Mouse (Mus musculus) heart, adult 2 months (tissue): ENCODE measurements around the gene Tbcc. TPM values are rescaled to one million over a fixed set of nuclear protein-coding genes. Genes with fewer than 3 reads are reported as not detected.
"Not testable (repeated sequence)": the region's sequence is repeated elsewhere in the genome, so short reads cannot be mapped to it uniquely, and the experiment has no call there.

Experiments used
- DNase-seq, 2 experiments: peaks; one replicate each; pipeline ENCODE4 v3.0.0; 2021
- H3K27ac ChIP-seq: fragments of 200-600 bp; 2 replicates; pipeline ENCODE4 v1.8.1; 2022
- H3K27me3 ChIP-seq: fragments of 200-500 bp; 2 replicates; pipeline ENCODE4 v1.6.1; 2012; ENCODE audit warnings: mild to moderate bottlenecking, low read length, inconsistent platforms, mixed read lengths; ENCODE audit not compliant: control insufficient read depth, insufficient read depth
- H3K36me3 ChIP-seq: fragments of 200-500 bp; 2 replicates; pipeline ENCODE4 v1.6.1; 2012; ENCODE audit warnings: low read length, inconsistent platforms; ENCODE audit not compliant: control insufficient read depth, insufficient read depth
- H3K4me1 ChIP-seq: fragments of 200-500 bp; 2 replicates; pipeline ENCODE4 v1.6.1; 2011; ENCODE audit warnings: low read length; ENCODE audit not compliant: control insufficient read depth, insufficient read depth
- H3K4me3 ChIP-seq: fragments of 200-600 bp; 2 replicates; pipeline ENCODE4 v1.8.1; 2022
- H3K79me2 ChIP-seq: fragments of 200-500 bp; replicated peaks from 2 replicates; pipeline ENCODE4 v1.6.1; 2012; ENCODE audit warnings: mild to moderate bottlenecking, inconsistent platforms, low read length, moderate library complexity, mixed read lengths; ENCODE audit not compliant: control insufficient read depth, insufficient read depth
- H3K9ac ChIP-seq: fragments of 200-500 bp; 2 replicates; pipeline ENCODE4 v1.6.1; 2012; ENCODE audit warnings: low read depth, mild to moderate bottlenecking, control low read depth, inconsistent platforms, low read length, mixed read lengths
- CTCF ChIP-seq: fragments of 200-600 bp; IDR thresholded peaks from 2 replicates; pipeline ENCODE4 v1.8.1; 2022; ENCODE audit warnings: antibody characterized with exemption, mild to moderate bottlenecking, moderate library complexity
- EP300 ChIP-seq: fragments of 200-500 bp; IDR thresholded peaks from 2 replicates; pipeline ENCODE4 v1.6.1; 2011; ENCODE audit warnings: low read depth, low read length, control low read depth; ENCODE audit not compliant: insufficient read depth
- POLR2A ChIP-seq: fragments of 200-500 bp; IDR thresholded peaks from 2 replicates; pipeline ENCODE4 v1.6.1; 2011; ENCODE audit warnings: mild to moderate bottlenecking, low read depth, low read length, control low read depth; ENCODE audit not compliant: insufficient read depth
- WGBS: fragments of 180-500 bp; shearing (Covaris S2); methylation state at CpG from one replicate; pipeline ENCODE4 v1.1.7; 2018; 5-methylcytosine and 5-hydroxymethylcytosine counted together
- intact Hi-C: fragments of 180-260 bp; cut with DNase I; formaldehyde crosslinking; loops from one replicate; pipeline ENCODE4 v1.15.1; 2025
- long read RNA-seq: library from polyadenylated mRNA; stranded (forward); transcript quantifications from one replicate; pipeline ENCODE4 v2.0.0, GENCODE M21; 2021
- polyA plus RNA-seq: library from polyadenylated mRNA; depleted of rRNA; stranded (reverse); fragments of >200 nt; gene quantifications from 2 replicates; pipeline ENCODE4 v1.2.3, GENCODE M21; 2012; rRNA removed
- total RNA-seq, 2 experiments: library from RNA; stranded (reverse); gene quantifications; 2 replicates each; pipeline ENCODE4 v1.2.3; 2021

The Tbcc gene
- total RNA-seq (10 to 100 TPM; 16.3 TPM), polyA plus RNA-seq (12.7 and 13.3 TPM in 2 replicates)
- long read RNA-seq, transcript Tbcc-201 (1 exons, 1,164 nt) = major isoform, 38 of 38 reads
- long read RNA-seq, partial matches to known transcripts = 0 of 38 reads
- long read RNA-seq, other reads (novel, unspliced or antisense) = 0 of 38 reads

GRCm38 (mm10) chr17:46890116-46890815 is at the start of gene Tbcc:
Gene Tbcc (plus strand): TSS chr17:46890684.
- no peaks in the 10 kb centered on the region for H3K79me2 ChIP-seq
- peak within 1 kb of the TSS; percentile 92 for H3K9ac ChIP-seq
- TF ChIP-seq EP300 = peak; percentile 46
- TF ChIP-seq CTCF = no peak
- TF ChIP-seq POLR2A = peak; percentile 97
- DNase-seq = peak; percentile 96 to 97
- WGBS = 0% methylated on average over 40 of the region's 40 CpGs
- H3K27ac ChIP-seq = peak within 1 kb of the TSS; percentile 96
- H3K4me1 ChIP-seq = peaks cover 9% of the 10 kb centered on the region
- no peaks in the 10 kb centered on the region for H3K27me3 ChIP-seq
- H3K36me3 ChIP-seq = peaks cover 7% of the 10 kb centered on the region
- H3K4me3 ChIP-seq = peak within 1 kb of the TSS; percentile 94
- intact Hi-C loops = loop anchor here (1.0 kb wide), 2 partner anchors 35 to 108 kb away; partner anchors contain the start of gene Rpl7l1

DNA sequence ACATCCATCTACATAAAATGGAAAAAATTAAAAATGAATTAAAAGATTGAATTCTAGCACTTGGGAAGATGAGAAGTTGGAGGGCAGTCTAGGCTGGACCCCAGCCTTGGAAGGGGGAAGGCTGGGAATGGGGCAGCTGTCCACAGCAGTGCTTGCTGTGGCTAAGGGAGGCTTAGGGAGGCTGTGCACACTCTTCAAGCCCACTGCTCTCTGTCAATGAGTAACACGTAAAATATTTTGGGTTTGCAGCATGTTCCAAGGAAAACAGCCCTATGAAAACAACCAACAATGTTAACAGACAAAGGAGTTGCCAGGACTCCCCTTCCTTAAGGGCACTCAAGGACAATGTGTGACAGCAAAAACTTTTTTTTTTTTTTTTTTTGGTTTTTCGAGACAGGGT is 47.5 kb upstream of the Tbcc start:
- H3K4me1 ChIP-seq = peaks cover 4% of the 10 kb centered on the region; the same call in 1 of the 2 replicates
- intact Hi-C loops = no loop called here
- H3K9ac ChIP-seq = no peak overlapping the region
- peaks cover 11% of the 10 kb centered on the region for H3K79me2 ChIP-seq
- peak in 1 of 2 experiments; percentile 26 for DNase-seq
- no peaks in the 10 kb centered on the region for H3K36me3 ChIP-seq
- H3K27me3 ChIP-seq = no peaks in the 10 kb centered on the region
- peak overlapping the region; percentile 28 for H3K27ac ChIP-seq
- TF ChIP-seq POLR2A (0 out of 2 replicates have a peak, but pooled peaks have one; percentile 23), EP300 (no peak), CTCF (no peak)
- H3K4me3 ChIP-seq = no peak overlapping the region
- 35% methylated on average over 2 of the region's 2 CpGs for WGBS

DNA sequence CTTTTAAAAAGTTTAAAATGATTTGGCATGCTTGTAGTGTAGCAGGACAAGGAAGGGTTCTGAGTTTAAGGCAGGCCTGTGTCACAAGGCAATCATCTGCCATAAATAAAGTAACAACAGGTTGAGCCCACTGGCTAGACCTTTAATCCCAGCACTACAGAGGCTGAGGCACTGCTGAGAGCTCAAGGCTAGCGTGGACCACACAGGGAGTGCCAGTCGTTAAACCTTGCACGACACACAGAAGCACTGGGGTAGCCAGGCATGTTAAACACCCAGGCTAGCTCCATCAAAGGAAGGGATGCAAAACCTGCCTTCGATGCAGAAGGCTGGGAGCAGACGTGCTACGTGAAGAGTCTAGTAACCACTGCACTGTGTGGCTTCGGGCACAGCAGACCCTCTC is 46.8 kb upstream of the Tbcc start:
- DNase-seq = no peak
- Histone ChIP-seq H3K4me3 (no peak overlapping the region), H3K27ac (no peak overlapping the region), H3K4me1 (peaks cover 4% of the 10 kb centered on the region; the same call in 1 of the 2 replicates), H3K27me3 (no peaks in the 10 kb centered on the region), H3K36me3 (no peaks in the 10 kb centered on the region), H3K79me2 (peaks cover 11% of the 10 kb centered on the region), H3K9ac (no peak overlapping the region)
- intact Hi-C loops = no loop called here
- TF ChIP-seq POLR2A (no peak), CTCF (no peak), EP300 (no peak)
- 90% methylated on average over 7 of the region's 7 CpGs for WGBS

GRCm38 (mm10) chr17:46844811-46845210 is 45.7 kb upstream of the Tbcc start:
- Histone ChIP-seq H3K27ac (no peak overlapping the region), H3K79me2 (peaks cover 11% of the 10 kb centered on the region), H3K4me1 (peaks cover 4% of the 10 kb centered on the region; the same call in 1 of the 2 replicates), H3K27me3 (no peaks in the 10 kb centered on the region), H3K9ac (no peak overlapping the region), H3K36me3 (no peaks in the 10 kb centered on the region), H3K4me3 (no peak overlapping the region)
- WGBS = 71% methylated on average over 10 of the region's 10 CpGs
- TF ChIP-seq CTCF (no peak), EP300 (no peak), POLR2A (no peak)
- intact Hi-C loops = no loop called here
- DNase-seq = no peak

GRCm38 (mm10) chr17:46845262-46845661 is 45.2 kb upstream of the Tbcc start:
- intact Hi-C loops = no loop called here
- Histone ChIP-seq H3K9ac (no peak overlapping the region), H3K4me1 (peaks cover 4% of the 10 kb centered on the region; the same call in 1 of the 2 replicates), H3K4me3 (no peak overlapping the region), H3K79me2 (peaks cover 10% of the 10 kb centered on the region), H3K36me3 (no peaks in the 10 kb centered on the region), H3K27me3 (no peaks in the 10 kb centered on the region), H3K27ac (no peak overlapping the region)
- 76% methylated on average over 12 of the region's 12 CpGs for WGBS
- TF ChIP-seq POLR2A = no peak
- no peak for TF ChIP-seq CTCF
- TF ChIP-seq EP300 = no peak
- no peak for DNase-seq

DNA sequence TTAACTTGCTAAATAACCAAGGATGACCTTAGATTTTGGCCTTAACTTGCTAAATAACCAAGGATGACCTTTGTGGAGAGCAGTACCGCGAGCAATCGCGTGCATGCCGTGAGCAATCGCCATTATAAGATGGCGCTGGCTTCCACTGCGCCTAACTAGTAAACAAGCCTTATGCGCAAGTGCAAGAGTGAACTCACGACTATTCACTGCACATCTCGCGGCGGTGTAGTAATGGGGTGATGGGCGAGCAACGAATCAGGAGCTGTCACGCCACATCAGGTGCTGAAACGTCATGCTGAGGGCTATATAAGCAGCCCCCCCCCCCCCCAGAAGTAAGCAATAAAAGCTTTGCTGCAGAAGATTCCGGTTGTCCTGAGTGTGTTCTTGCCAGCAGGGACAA is 43.9 kb upstream of the Tbcc start:
- H3K27me3 ChIP-seq, H3K79me2 ChIP-seq, DNase-seq, H3K27ac ChIP-seq, intact Hi-C loops, H3K4me1 ChIP-seq, H3K36me3 ChIP-seq, H3K4me3 ChIP-seq, H3K9ac ChIP-seq: not testable (repeated sequence)
- WGBS = 97% methylated on average over 18 of the region's 18 CpGs
